In genomic region chr5:132114561-132115301, GRCm38 (mm10) we compare ENCODE assay signal across 12 mouse cellular contexts.
A peak's percentile ranks its signal among the peaks of the same experiment; 100 is the strongest.
DNase-seq lines count a peak whose midpoint lies in the region; ATAC-seq and TF ChIP-seq lines count a peak whose summit lies in the region.
"Had no signal": no experiment of that assay in that cellular context is flagged by ENCODE, and none has a peak within 500 bp of the region (broad histone marks: within the 10 kb centered on the region; RNA-seq: fewer than 3 reads in every experiment).

No protein-coding gene starts in this region.

- no peak overlapping the region for H3K4me3 ChIP-seq in heart, adult 2 months
- no peak overlapping the region for H3K4me3 ChIP-seq in lung, postnatal 0 days (ENCODE audit: low read depth, low read length)
- H3K4me3 ChIP-seq in lung, adult 2 months (replicated peaks; ENCODE audit: extremely low read depth, low read depth, low read length) = no peak overlapping the region
- no peak overlapping the region for H3K4me3 ChIP-seq in intestine, postnatal 0 days (ENCODE audit: low read depth, low read length)
- H3K4me3 ChIP-seq: embryonic facial prominence, embryonic 12.5 days; heart, embryonic 15.5 days had no signal

- peak in 1 of 2 experiments; percentile 24 for DNase-seq in heart, adult 2 months
- DNase-seq in heart, postnatal 4 days = no peak
- DNase-seq in lung, postnatal 0 days (ENCODE audit: low spot score) = no peak
- DNase-seq in lung, adult 2 months = no peak
- DNase-seq in Patski (ENCODE audit: low read depth, low spot score) = no peak
- no peak for DNase-seq in embryo, embryonic 11 days
- DNase-seq: cerebellum, adult 9-11 months; right cerebral cortex, postnatal 25 days; thymus, postnatal 4 days had no signal

- H3K4me2 ChIP-seq in lung, postnatal 0 days (replicated peaks; ENCODE audit: low read depth, low read length) = no peak overlapping the region
- no peak overlapping the region for H3K4me2 ChIP-seq in intestine, postnatal 0 days (replicated peaks; ENCODE audit: low read depth)
- H3K4me2 ChIP-seq: embryonic facial prominence, embryonic 12.5 days; heart, embryonic 15.5 days had no signal

- CTCF ChIA-PET in Patski (lab: Charles Lee) = interaction anchor here (1.5 kb wide), 1 partner anchor 18 kb away, joined by 5 read pairs; no protein-coding TSS in a partner anchor

- H3K27me3 ChIP-seq in heart, adult 2 months (ENCODE audit: control insufficient read depth, insufficient read depth, low read length) = no peaks in the 10 kb centered on the region
- H3K27me3 ChIP-seq in lung, postnatal 0 days (replicated peaks; ENCODE audit: insufficient read depth, low read length) = no peaks in the 10 kb centered on the region
- no peaks in the 10 kb centered on the region for H3K27me3 ChIP-seq in Patski
- no peaks in the 10 kb centered on the region for H3K27me3 ChIP-seq in intestine, postnatal 0 days (replicated peaks; ENCODE audit: control insufficient read depth, insufficient read depth, low read length)
- H3K27me3 ChIP-seq: embryonic facial prominence, embryonic 12.5 days; heart, embryonic 15.5 days had no signal

- WGBS in heart, adult 2 months = 61% methylated on average over 8 of the region's 8 CpGs
- WGBS in lung, postnatal 0 days = 60% methylated on average over 8 of the region's 8 CpGs
- 58% methylated on average over 8 of the region's 8 CpGs for WGBS in lung, adult 2 months
- WGBS in intestine, postnatal 0 days = 67% methylated on average over 8 of the region's 8 CpGs

- no peak for TF ChIP-seq POLR2A in heart, adult 2 months (IDR thresholded peaks at IDR 0.05; ENCODE audit: insufficient read depth, low read depth, low read length)
- TF ChIP-seq POLR2A in lung, adult 2 months (IDR thresholded peaks at IDR 0.05; ENCODE audit: borderline replicate concordance, extremely low read depth, low read depth, low read length) = no peak

- H3K9ac ChIP-seq in heart, adult 2 months (ENCODE audit: low read depth, low read length) = no peak overlapping the region
- no peak overlapping the region for H3K9ac ChIP-seq in lung, postnatal 0 days (replicated peaks; ENCODE audit: low read depth)
- no peak overlapping the region for H3K9ac ChIP-seq in intestine, postnatal 0 days (ENCODE audit: low read depth, low read length)
- H3K9ac ChIP-seq: embryonic facial prominence, embryonic 12.5 days; heart, embryonic 15.5 days had no signal

- POLR2A ChIA-PET in Patski (lab: Charles Lee) = no interaction called here

- no peak for TF ChIP-seq EP300 in heart, adult 2 months (IDR thresholded peaks at IDR 0.05; ENCODE audit: insufficient read depth, low read depth, low read length)
- TF ChIP-seq EP300 in lung, postnatal 0 days (IDR thresholded peaks at IDR 0.05) = no peak

- H3K36me3 ChIP-seq in heart, adult 2 months (ENCODE audit: control insufficient read depth, insufficient read depth, low read length) = no peaks in the 10 kb centered on the region
- H3K36me3 ChIP-seq in lung, postnatal 0 days (ENCODE audit: insufficient read depth, low read length) = no peaks in the 10 kb centered on the region
- no peaks in the 10 kb centered on the region for H3K36me3 ChIP-seq in intestine, postnatal 0 days (ENCODE audit: control insufficient read depth, insufficient read depth)
- H3K36me3 ChIP-seq: embryonic facial prominence, embryonic 12.5 days; heart, embryonic 15.5 days had no signal

- no peaks in the 10 kb centered on the region; the same call in none of the 2 replicates for H3K4me1 ChIP-seq in heart, adult 2 months (ENCODE audit: control insufficient read depth, insufficient read depth, low read length)
- no peaks in the 10 kb centered on the region for H3K4me1 ChIP-seq in lung, postnatal 0 days (ENCODE audit: insufficient read depth, low read depth, low read length)
- no peaks in the 10 kb centered on the region for H3K4me1 ChIP-seq in lung, adult 2 months (ENCODE audit: control insufficient read depth, insufficient read depth, low read length)
- no peaks in the 10 kb centered on the region for H3K4me1 ChIP-seq in intestine, postnatal 0 days (replicated peaks; ENCODE audit: control insufficient read depth, insufficient read depth, low read length)
- H3K4me1 ChIP-seq: heart, embryonic 15.5 days had no signal

- no peak for ATAC-seq in lung, postnatal 0 days
- no peak for ATAC-seq in Patski
- ATAC-seq in intestine, postnatal 0 days = peak; percentile 66

- no peaks in the 10 kb centered on the region for H3K79me2 ChIP-seq in heart, adult 2 months (replicated peaks; ENCODE audit: control insufficient read depth, insufficient read depth, low read length)

- peak; percentile 58 for TF ChIP-seq CTCF in heart, adult 2 months (IDR thresholded peaks at IDR 0.05)
- TF ChIP-seq CTCF in lung, postnatal 0 days (IDR thresholded peaks at IDR 0.05) = peak; percentile 50
- no peak for TF ChIP-seq CTCF in lung, adult 2 months (IDR thresholded peaks at IDR 0.05; ENCODE audit: insufficient read depth, low read length)
- TF ChIP-seq CTCF in Patski (IDR thresholded peaks at IDR 0.05) = peak; percentile 7
- peak; percentile 70 for TF ChIP-seq CTCF in intestine, postnatal 0 days (IDR thresholded peaks at IDR 0.05; ENCODE audit: low read depth)

- in situ Hi-C loops in Patski (cut with MboI; ENCODE audit: low pct_unique_long_range_greater_than_20kb) = no loop called here

- H3K9me3 ChIP-seq in lung, postnatal 0 days (ENCODE audit: low read length) = no peaks in the 10 kb centered on the region
- no peaks in the 10 kb centered on the region for H3K9me3 ChIP-seq in intestine, postnatal 0 days (ENCODE audit: control insufficient read depth)
- H3K9me3 ChIP-seq: embryonic facial prominence, embryonic 12.5 days; heart, embryonic 15.5 days had no signal

- intact Hi-C loops in heart, adult 2 months (cut with DNase I) = loop anchor here (10.0 kb wide), 3 partner anchors 580 to 1890 kb away; no protein-coding TSS in a partner anchor

- H3K27ac ChIP-seq in heart, adult 2 months = no peak overlapping the region
- H3K27ac ChIP-seq in lung, postnatal 0 days (ENCODE audit: low read length) = no peak overlapping the region
- no peak overlapping the region for H3K27ac ChIP-seq in intestine, postnatal 0 days (ENCODE audit: low read depth, low read length)
- H3K27ac ChIP-seq: embryonic facial prominence, embryonic 12.5 days; heart, embryonic 15.5 days had no signal
